Mouse (Mus musculus) megakaryocyte, embryonic 14.5 days (primary cell): ENCODE data around the gene Dnaja2.

Experiments used
- FLI1 ChIP-seq: IDR thresholded peaks from 2 replicates; pipeline ENCODE4 v1.6.1; 2012; ENCODE audit warnings: low read length, inconsistent platforms, mixed read lengths
- GATA1 ChIP-seq: IDR thresholded peaks from 3 replicates; pipeline ENCODE4 v1.6.1; 2012; ENCODE audit warnings: mixed read lengths, low read length, inconsistent platforms, borderline replicate concordance

DNA sequence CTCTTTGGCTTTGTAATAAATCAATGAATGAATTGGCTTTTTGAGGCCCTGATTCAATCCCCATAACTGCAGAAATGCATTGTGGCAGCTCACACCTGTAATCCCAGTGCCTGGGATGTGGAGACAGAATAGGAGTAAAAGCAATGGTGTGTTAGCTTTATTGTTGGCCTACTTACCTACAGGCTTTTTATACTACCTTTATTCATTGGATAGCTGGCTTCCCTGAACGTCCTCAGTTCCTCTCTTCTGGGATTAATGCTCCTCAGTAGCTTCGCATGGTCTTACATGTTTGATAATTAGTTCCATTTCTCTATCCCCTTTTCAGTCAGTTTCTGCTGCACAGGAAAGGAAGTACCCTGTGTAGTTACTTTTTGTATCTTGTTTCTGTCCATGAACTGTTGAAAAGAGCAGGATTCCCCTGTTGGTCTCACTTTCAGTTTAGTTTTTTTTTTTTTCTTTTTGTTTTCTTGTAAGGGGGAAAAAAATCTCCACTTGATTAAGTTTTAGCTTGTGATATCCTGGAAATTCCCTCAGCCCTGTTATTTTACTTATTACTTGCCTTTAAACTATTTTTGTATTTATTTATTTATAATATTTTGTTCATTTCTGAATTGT is 1.9 kb upstream of the Dnaja2 start:
- TF ChIP-seq GATA1: no peak
- TF ChIP-seq FLI1: no peak
